Mouse (Mus musculus): Measurements from ENCODE around the gene Myoz1.

- peak; percentile 85 for TF ChIP-seq CTCF (IDR thresholded peaks at IDR 0.05; ENCODE audit: low read depth)
- no peak for TF ChIP-seq EP300 (optimal IDR thresholded peaks at IDR 0.05)
Measured at GRCm38 (mm10) chr14:20658326-20658725, 2.0 kb upstream of the Myoz1 start.
